Mouse (Mus musculus) cerebellum, adult 2 months (tissue): ENCODE results near the gene Catsperz.

Source experiments
- CTCF ChIP-seq: fragments of 200-500 bp; IDR thresholded peaks from 2 replicates; pipeline ENCODE4 v1.5.1; 2011; ENCODE audit warnings: low read depth, mild to moderate bottlenecking, control low read depth, low read length, moderate library complexity, borderline replicate concordance; ENCODE audit not compliant: insufficient read depth
- POLR2A ChIP-seq: fragments of 200-500 bp; IDR thresholded peaks from 2 replicates; pipeline ENCODE4 v1.6.1; 2011; ENCODE audit warnings: low read length, control low read depth, borderline replicate concordance; ENCODE audit not compliant: insufficient read depth

DNA sequence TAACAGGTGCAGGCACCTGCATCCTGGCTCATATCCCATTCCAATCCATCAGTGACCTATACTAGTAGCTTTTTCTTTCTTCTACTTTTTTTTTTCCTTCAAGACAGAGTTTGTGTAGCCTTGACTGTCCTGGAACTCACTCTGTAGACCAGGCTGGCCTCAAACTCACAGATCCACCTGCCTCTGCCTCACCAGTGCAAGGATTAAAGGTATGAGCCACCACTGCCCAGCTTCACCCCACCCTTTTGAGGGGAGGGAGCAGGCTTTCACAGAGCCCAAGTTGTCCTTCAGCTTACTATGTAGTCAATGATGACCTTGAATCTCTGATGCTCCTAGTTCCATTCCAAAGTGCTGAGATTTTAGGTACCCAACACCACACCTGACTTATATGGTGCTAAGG, 5.7 kb downstream of the Catsperz start:
- TF ChIP-seq CTCF (no peak), POLR2A (no peak)
